Mouse (Mus musculus) forebrain, embryonic 14.5 days (tissue): Measurements from ENCODE around the gene Comtd1. TPM values are rescaled to one million over a fixed set of nuclear protein-coding genes. Genes with fewer than 3 reads are reported as not detected.

Experiments used
- ATAC-seq: fragments of 200-750 bp; cut with Nextera tagmentation; 2 replicates; pipeline ENCODE4 v1.8.0; 2017; ENCODE audit warnings: mild to moderate bottlenecking, moderate library complexity
- DNase-seq: peaks from one replicate; pipeline ENCODE4 v3.0.0-alpha.2; 2015; ENCODE audit warnings: low spot score
- H3K27ac ChIP-seq: fragments of 300-500 bp; sonication (generic); 2 replicates; pipeline ENCODE4 v1.5.1; 2014; ENCODE audit warnings: low read depth, mild to moderate bottlenecking, control low read depth, low read length, moderate library complexity
- H3K27me3 ChIP-seq: fragments of 300-500 bp; sonication (generic); replicated peaks from 2 replicates; pipeline ENCODE4 v1.6.1; 2014; ENCODE audit warnings: low read length, control low read depth, mixed read lengths; ENCODE audit not compliant: control insufficient read depth, insufficient read depth
- H3K36me3 ChIP-seq: fragments of 300-500 bp; sonication (generic); 2 replicates; pipeline ENCODE4 v1.6.1; 2014; ENCODE audit warnings: low read length, control low read depth; ENCODE audit not compliant: control insufficient read depth, insufficient read depth
- H3K4me1 ChIP-seq: fragments of 300-500 bp; sonication (generic); 2 replicates; pipeline ENCODE4 v1.6.1; 2014; ENCODE audit warnings: antibody characterized with exemption, low read length, control low read depth; ENCODE audit not compliant: control insufficient read depth, insufficient read depth
- H3K4me2 ChIP-seq: fragments of 300-500 bp; sonication (generic); 2 replicates; pipeline ENCODE4 v1.6.1; 2014; ENCODE audit warnings: mild to moderate bottlenecking, control low read depth, low read length
- H3K4me3 ChIP-seq: fragments of 300-500 bp; sonication (generic); 2 replicates; pipeline ENCODE4 v1.5.1; 2014; ENCODE audit warnings: low read depth, low read length, control low read depth
- H3K9ac ChIP-seq: fragments of 300-500 bp; sonication (generic); 2 replicates; pipeline ENCODE4 v1.6.1; 2014; ENCODE audit warnings: mild to moderate bottlenecking, low read length, control low read depth, moderate library complexity
- H3K9me3 ChIP-seq: fragments of 300-500 bp; sonication (generic); replicated peaks from 2 replicates; pipeline ENCODE4 v1.6.1; 2016; ENCODE audit warnings: low read length, control low read depth, mixed read lengths; ENCODE audit not compliant: control insufficient read depth
- WGBS: fragments of 180-500 bp; shearing (Covaris S2); extraction: QIAGEN DNeasy Blood & Tissue Kit; methylation state at CpG from one replicate; pipeline ENCODE4 v1.1.7; 2014; 5-methylcytosine and 5-hydroxymethylcytosine counted together
- polyA plus RNA-seq: library from polyadenylated mRNA; unstranded; fragments of >200 nt; fragmentation: Nextera tagmentation; extraction: Ambion mirVana; gene quantifications from 2 replicates; pipeline ENCODE4 v1.2.1, GENCODE M21; 2014

The Comtd1 gene
- polyA plus RNA-seq, 1 experiment from 2014 or later, result 30.9 TPM

GRCm38 (mm10) chr14:21822795-21823374 is 25.9 kb downstream of the Comtd1 start:
- H3K9me3 ChIP-seq, result no peaks in the 10 kb centered on the region
- ATAC-seq, result no peak
- no peaks in the 10 kb centered on the region for H3K27me3 ChIP-seq
- H3K36me3 ChIP-seq, result no peaks in the 10 kb centered on the region
- no peaks in the 10 kb centered on the region for H3K4me1 ChIP-seq
- no peak overlapping the region for H3K4me2 ChIP-seq
- no peak overlapping the region for H3K27ac ChIP-seq
- peak; percentile 31 for DNase-seq
- WGBS, result 72% methylated on average over 7 of the region's 7 CpGs
- no peak overlapping the region for H3K4me3 ChIP-seq
- no peak overlapping the region for H3K9ac ChIP-seq

- Histone ChIP-seq H3K4me2 (no peak overlapping the region), H3K27me3 (no peaks in the 10 kb centered on the region), H3K4me1 (no peaks in the 10 kb centered on the region), H3K27ac (no peak overlapping the region), H3K4me3 (no peak overlapping the region), H3K9me3 (no peaks in the 10 kb centered on the region), H3K9ac (no peak overlapping the region), H3K36me3 (no peaks in the 10 kb centered on the region)
- whole genome bisulfite sequencing, result 65% methylated on average over 7 of the region's 7 CpGs
- DNase-seq, result no peak
- ATAC-seq, result no peak
Observed at GRCm38 (mm10) chr14:21822307-21822706, 26.5 kb downstream of the Comtd1 start.

DNA sequence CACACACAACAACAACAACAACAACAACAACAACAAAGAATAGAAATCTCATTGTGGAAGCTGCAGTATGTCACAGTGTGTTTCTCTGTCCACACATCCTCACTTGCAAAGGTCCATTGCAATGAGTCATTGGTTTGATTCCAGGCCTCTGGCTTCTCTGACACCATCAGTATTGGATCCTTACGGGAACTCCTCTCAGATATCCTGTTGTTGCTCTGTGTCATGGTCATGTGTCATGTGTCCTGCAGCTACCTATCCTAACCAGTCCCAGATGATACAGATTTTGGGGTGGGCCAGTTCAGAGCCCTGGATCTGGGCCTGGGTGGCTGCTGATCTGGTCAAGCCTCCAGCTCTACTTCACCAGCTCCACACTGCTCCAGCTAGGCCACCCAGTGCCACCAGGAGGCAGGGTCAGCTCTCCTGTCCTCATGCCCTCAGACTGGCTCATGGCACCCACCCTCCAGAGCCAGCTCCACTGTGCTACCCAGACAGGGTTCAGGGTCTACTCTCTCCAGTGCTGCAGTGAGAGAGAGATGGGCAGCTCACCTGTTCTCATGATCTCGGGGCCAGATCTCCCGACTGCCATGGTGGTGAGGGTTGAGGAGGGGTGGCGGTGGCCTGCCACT is 27.8 kb downstream of the Comtd1 start:
- Histone ChIP-seq H3K27ac (no peak overlapping the region), H3K4me3 (no peak overlapping the region), H3K9me3 (no peaks in the 10 kb centered on the region), H3K4me1 (no peaks in the 10 kb centered on the region), H3K36me3 (no peaks in the 10 kb centered on the region), H3K27me3 (no peaks in the 10 kb centered on the region), H3K9ac (no peak overlapping the region), H3K4me2 (no peak overlapping the region)
- no peak for ATAC-seq
- 88% methylated on average over 4 of the region's 4 CpGs for WGBS
- DNase-seq, result no peak

- DNase-seq, result no peak
- no peak for ATAC-seq
- no peak overlapping the region for H3K4me3 ChIP-seq
- no peaks in the 10 kb centered on the region for H3K27me3 ChIP-seq
- no peak overlapping the region for H3K9ac ChIP-seq
- no peak overlapping the region for H3K4me2 ChIP-seq
- no peaks in the 10 kb centered on the region for H3K9me3 ChIP-seq
- no peaks in the 10 kb centered on the region for H3K4me1 ChIP-seq
- H3K27ac ChIP-seq, result no peak overlapping the region
- 48% methylated on average over 4 of the region's 4 CpGs for WGBS
- no peaks in the 10 kb centered on the region for H3K36me3 ChIP-seq
Observed at GRCm38 (mm10) chr14:21817453-21817852, 31.3 kb downstream of the Comtd1 start.

DNA sequence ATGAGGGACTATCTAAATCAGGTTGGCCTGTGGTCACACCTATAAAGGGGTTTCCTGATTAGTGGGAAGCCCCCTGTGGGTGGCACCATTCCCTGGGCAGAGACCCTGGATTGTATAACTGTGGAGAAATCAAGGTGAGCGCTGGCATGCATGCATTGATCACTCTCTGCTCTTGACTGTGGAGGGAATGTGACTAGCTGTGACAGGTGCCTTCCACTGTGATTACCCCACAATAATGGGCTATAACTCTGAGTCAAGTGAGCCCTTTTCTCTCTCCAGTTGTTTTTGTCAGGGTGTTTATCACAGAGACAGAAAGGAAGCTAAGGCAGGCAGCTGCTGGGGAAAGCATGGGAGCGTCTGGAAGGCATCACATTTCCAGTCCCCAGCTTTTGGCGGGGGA is 32.5 kb downstream of the Comtd1 start:
- H3K9ac ChIP-seq, result no peak overlapping the region
- H3K27me3 ChIP-seq, result no peaks in the 10 kb centered on the region
- DNase-seq (no peak), ATAC-seq (no peak)
- H3K9me3 ChIP-seq, result no peaks in the 10 kb centered on the region
- no peak overlapping the region for H3K4me3 ChIP-seq
- no peaks in the 10 kb centered on the region for H3K4me1 ChIP-seq
- 67% methylated on average over 3 of the region's 3 CpGs for WGBS
- H3K27ac ChIP-seq, result no peak overlapping the region
- H3K4me2 ChIP-seq, result no peak overlapping the region
- no peaks in the 10 kb centered on the region for H3K36me3 ChIP-seq

DNA sequence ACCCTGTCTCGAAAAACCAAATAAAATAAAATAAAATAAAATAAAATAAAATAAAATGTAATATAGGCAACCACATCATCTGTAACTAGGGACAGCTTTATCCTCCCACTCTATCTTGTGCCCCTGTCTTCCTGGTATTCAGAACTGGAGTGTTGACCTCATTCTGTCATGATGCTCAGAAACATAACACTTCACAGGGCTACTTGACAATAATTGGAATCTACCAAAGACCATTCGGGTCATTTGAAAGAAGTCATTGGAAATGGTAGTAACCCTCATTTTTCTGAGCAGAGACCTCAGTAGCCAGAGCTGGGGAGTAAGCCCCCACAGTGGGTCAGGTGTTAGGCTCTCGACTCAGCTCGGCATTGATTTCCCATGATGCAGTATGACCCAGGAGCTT is 34.2 kb downstream of the Comtd1 start:
- Histone ChIP-seq H3K4me2 (no peak overlapping the region), H3K9ac (no peak overlapping the region), H3K4me1 (no peaks in the 10 kb centered on the region), H3K27ac (no peak overlapping the region), H3K36me3 (no peaks in the 10 kb centered on the region), H3K9me3 (no peaks in the 10 kb centered on the region), H3K27me3 (no peaks in the 10 kb centered on the region), H3K4me3 (no peak overlapping the region)
- DNase-seq (no peak), ATAC-seq (no peak)
- 95% methylated on average over 4 of the region's 4 CpGs for WGBS

DNA sequence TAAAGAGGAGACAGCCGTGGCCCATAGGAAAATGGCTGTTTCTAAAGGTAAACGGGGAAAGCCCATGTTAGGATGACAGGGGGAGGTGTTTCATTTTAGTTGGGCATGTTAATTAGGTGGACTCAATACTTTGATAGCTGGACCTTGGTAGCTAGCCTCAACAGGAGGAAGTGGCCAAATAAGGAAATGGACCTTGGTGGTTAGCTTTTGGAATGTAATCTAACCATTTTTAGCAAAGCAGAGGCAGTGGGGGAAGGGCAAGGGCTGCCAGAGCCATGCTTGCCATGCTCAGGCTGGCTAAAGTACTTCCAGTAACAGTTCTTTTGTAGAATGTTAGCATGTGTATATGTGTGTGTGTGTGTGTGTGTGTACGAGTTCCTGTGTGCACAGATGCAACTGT is 34.9 kb downstream of the Comtd1 start:
- no peak for ATAC-seq
- Histone ChIP-seq H3K36me3 (no peaks in the 10 kb centered on the region), H3K9me3 (no peaks in the 10 kb centered on the region), H3K4me1 (no peaks in the 10 kb centered on the region), H3K4me3 (no peak overlapping the region), H3K27me3 (no peaks in the 10 kb centered on the region), H3K27ac (no peak overlapping the region), H3K9ac (no peak overlapping the region), H3K4me2 (no peak overlapping the region)
- 82% methylated on average over 3 of the region's 3 CpGs for WGBS
- DNase-seq, result no peak

- H3K9ac ChIP-seq, result no peak overlapping the region
- 91% methylated on average over 4 of the region's 4 CpGs for WGBS
- H3K4me1 ChIP-seq, result no peaks in the 10 kb centered on the region
- H3K4me3 ChIP-seq, result no peak overlapping the region
- no peaks in the 10 kb centered on the region for H3K9me3 ChIP-seq
- ATAC-seq (no peak), DNase-seq (no peak)
- no peaks in the 10 kb centered on the region for H3K36me3 ChIP-seq
- no peak overlapping the region for H3K27ac ChIP-seq
- no peaks in the 10 kb centered on the region for H3K27me3 ChIP-seq
- no peak overlapping the region for H3K4me2 ChIP-seq
Observed at GRCm38 (mm10) chr14:21813216-21813615, 35.6 kb downstream of the Comtd1 start.

- WGBS, result 25% methylated on average over 14 of the region's 14 CpGs
- H3K27ac ChIP-seq, result no peak overlapping the region
- H3K36me3 ChIP-seq, result no peaks in the 10 kb centered on the region
- H3K27me3 ChIP-seq, result no peaks in the 10 kb centered on the region
- DNase-seq, result peak; percentile 73
- no peak overlapping the region for H3K9ac ChIP-seq
- H3K4me3 ChIP-seq, result no peak overlapping the region
- no peaks in the 10 kb centered on the region for H3K9me3 ChIP-seq
- H3K4me1 ChIP-seq, result no peaks in the 10 kb centered on the region
- H3K4me2 ChIP-seq, result no peak overlapping the region
- no peak for ATAC-seq
Observed at GRCm38 (mm10) chr14:21812590-21813162, 36.1 kb downstream of the Comtd1 start.
